Mouse (Mus musculus) olfactory bulb, adult 2 months (tissue): ENCODE measurements around the gene Klhl12.

ENCODE experiments used
- CTCF ChIP-seq: fragments of 200-500 bp; IDR thresholded peaks from 2 replicates; pipeline ENCODE4 v1.5.1; 2012; ENCODE audit warnings: low read depth, mild to moderate bottlenecking, low read length, moderate library complexity; ENCODE audit not compliant: insufficient read depth
- POLR2A ChIP-seq: fragments of 200-500 bp; IDR thresholded peaks from 2 replicates; pipeline ENCODE4 v1.6.1; 2012; ENCODE audit warnings: mild to moderate bottlenecking, low read depth, low read length, moderate library complexity; ENCODE audit not compliant: insufficient read depth

- TF ChIP-seq CTCF = no peak
- no peak for TF ChIP-seq POLR2A
These were observed 9.9 kb upstream of the Klhl12 start for GRCm38 (mm10) chr1:134445418-134445817.
